In genomic region chr1:132436960-132437359, GRCm38 (mm10) we compare ENCODE assay signal across 23 mouse cellular contexts. TPM values are rescaled to one million over a fixed set of nuclear protein-coding genes. Genes with fewer than 3 reads are reported as not detected.
DNase-seq lines count a peak whose midpoint lies in the region; ATAC-seq and TF ChIP-seq lines count a peak whose summit lies in the region.
"Had no signal": no experiment of that assay in that cellular context is flagged by ENCODE, and none has a peak within 500 bp of the region (broad histone marks: within the 10 kb centered on the region; RNA-seq: fewer than 3 reads in every experiment).

No protein-coding gene starts in this region.

- peaks cover 13% of the 10 kb centered on the region for H3K4me1 ChIP-seq in heart, embryonic 16.5 days (ENCODE audit: control insufficient read depth, insufficient read depth, low read length)
- H3K4me1 ChIP-seq in MEL (ENCODE audit: control insufficient read depth in 1 of 2, insufficient read depth in 2 of 2, low read length in 2 of 2), result peaks cover 19 to 30% of the 10 kb centered on the region in 2 experiments
- peaks cover 25% of the 10 kb centered on the region for H3K4me1 ChIP-seq in bone marrow macrophage, adult 2 months (ENCODE audit: control insufficient read depth, insufficient read depth, low read length)
- H3K4me1 ChIP-seq: forebrain, embryonic 10.5 days; liver, embryonic 15.5 days had no signal

- no peaks in the 10 kb centered on the region for H3K79me2 ChIP-seq in MEL (ENCODE audit: control insufficient read depth, insufficient read depth, low read length, poor library complexity)

- no peaks in the 10 kb centered on the region for H3K27me3 ChIP-seq in heart, embryonic 16.5 days (ENCODE audit: control insufficient read depth, insufficient read depth, low read length)
- no peaks in the 10 kb centered on the region for H3K27me3 ChIP-seq in MEL (ENCODE audit: control insufficient read depth in 1 of 2, insufficient read depth in 2 of 2, low read length in 2 of 2)
- H3K27me3 ChIP-seq: liver, embryonic 15.5 days; midbrain, embryonic 15.5 days; neural tube, embryonic 12.5 days had no signal

- DNase-seq in heart, adult 8-10 months (ENCODE audit: low spot score), result no peak
- DNase-seq in layer of hippocampus, adult 2 months (ENCODE audit: low spot score in 2 of 2), result no peak
- DNase-seq in layer of hippocampus, postnatal 10 days (ENCODE audit: low spot score in 2 of 2), result no peak
- DNase-seq in MEL (ENCODE audit: low read depth, low spot score), result no peak
- no peak for DNase-seq in left cerebral cortex, adult 18-20 months (ENCODE audit: low spot score in 2 of 2)
- DNase-seq: adrenal gland, adult 8-10 months; cerebellum, adult 8-10 months; cerebellum, postnatal 36 days; embryo, embryonic 11 days; liver; lung, postnatal 14 days; right cerebral cortex, postnatal 14 days had no signal

- TF ChIP-seq RAD21 in MEL (IDR thresholded peaks at IDR 0.05; ENCODE audit: low read depth, low read length), result no peak

- H3K9me3 ChIP-seq in heart, embryonic 16.5 days (replicated peaks; ENCODE audit: control insufficient read depth, low read length), result peaks cover 4% of the 10 kb centered on the region; the same call in 1 of the 2 replicates
- no peaks in the 10 kb centered on the region for H3K9me3 ChIP-seq in MEL (replicated peaks; ENCODE audit: insufficient read depth, low read length)
- H3K9me3 ChIP-seq: liver, embryonic 15.5 days; midbrain, embryonic 15.5 days had no signal

- TF ChIP-seq POLR2A in MEL (IDR thresholded peaks at IDR 0.05; ENCODE audit: control insufficient read depth in 1 of 2, insufficient read depth in 1 of 2, low read depth in 1 of 2, low read length in 2 of 2, poor library complexity in 1 of 2), result no peak
- TF ChIP-seq POLR2A in bone marrow macrophage, adult 2 months (IDR thresholded peaks at IDR 0.05; ENCODE audit: borderline replicate concordance, low read depth, low read length), result no peak

- 0 out of 2 replicates have a peak, but pooled peaks have one; percentile 15 for TF ChIP-seq CTCF in layer of hippocampus, adult 2 months (conservative IDR thresholded peaks at IDR 0.05)
- no peak for TF ChIP-seq CTCF in MEL (IDR thresholded peaks at IDR 0.05 in 2 of 3, conservative IDR thresholded peaks at IDR 0.05 in 1 of 3; ENCODE audit: control insufficient read depth in 1 of 3, insufficient read depth in 1 of 3, low read depth in 2 of 3, low read length in 3 of 3, poor library complexity in 1 of 3, severe bottlenecking in 1 of 3)
- no peak for TF ChIP-seq CTCF in bone marrow macrophage, adult 2 months (IDR thresholded peaks at IDR 0.05; ENCODE audit: low read depth, low read length)

- 63% methylated on average over 1 of the region's 1 CpGs for WGBS in heart, embryonic 16.5 days

- no peak for TF ChIP-seq EP300 in MEL (IDR thresholded peaks at IDR 0.05; ENCODE audit: low read depth in 1 of 2, low read length in 2 of 2)

- no peak overlapping the region for H3K4me2 ChIP-seq in heart, embryonic 16.5 days (ENCODE audit: low read depth, low read length)
- H3K4me2 ChIP-seq: liver, embryonic 15.5 days; midbrain, embryonic 15.5 days; neural tube, embryonic 12.5 days had no signal

- no peak overlapping the region for H3K9ac ChIP-seq in heart, embryonic 16.5 days (ENCODE audit: low read length)
- H3K9ac ChIP-seq in MEL (ENCODE audit: control insufficient read depth, low read depth, low read length, poor library complexity, severe bottlenecking), result no peak overlapping the region
- H3K9ac ChIP-seq: liver, embryonic 15.5 days; midbrain, embryonic 15.5 days; neural tube, embryonic 12.5 days had no signal

- no peak overlapping the region for H3K4me3 ChIP-seq in heart, embryonic 16.5 days (ENCODE audit: low read length)
- no peak overlapping the region for H3K4me3 ChIP-seq in layer of hippocampus, adult 2 months
- no peak overlapping the region for H3K4me3 ChIP-seq in MEL (ENCODE audit: control insufficient read depth in 1 of 2, insufficient read depth in 1 of 2, low read depth in 2 of 2, low read length in 2 of 2)
- H3K4me3 ChIP-seq in bone marrow macrophage, adult 2 months (ENCODE audit: insufficient read depth, low read length), result peak overlapping the region; percentile 34; the same call in 1 of the 2 replicates
- H3K4me3 ChIP-seq: forebrain, embryonic 10.5 days; left cerebral cortex, adult 2 months; liver, embryonic 15.5 days; midbrain, embryonic 15.5 days; neural tube, embryonic 12.5 days had no signal

- peak overlapping the region; percentile 45 for H3K27ac ChIP-seq in heart, embryonic 16.5 days (ENCODE audit: low read length)
- H3K27ac ChIP-seq in layer of hippocampus, adult 2 months, result peak overlapping the region; percentile 73
- peak overlapping the region; percentile 26; the same call in 1 of the 2 replicates for H3K27ac ChIP-seq in MEL (ENCODE audit: control insufficient read depth, low read depth, low read length)
- peak overlapping the region; percentile 45 for H3K27ac ChIP-seq in bone marrow macrophage, adult 2 months (ENCODE audit: insufficient read depth, low read depth, low read length)
- H3K27ac ChIP-seq: forebrain, embryonic 10.5 days; hindbrain, postnatal 0 days; left cerebral cortex, adult 2 months; liver, embryonic 15.5 days; midbrain, embryonic 15.5 days; neural tube, embryonic 12.5 days had no signal

- H3K36me3 ChIP-seq in heart, embryonic 16.5 days (ENCODE audit: control insufficient read depth, insufficient read depth), result peaks cover 18% of the 10 kb centered on the region
- H3K36me3 ChIP-seq in MEL (ENCODE audit: control insufficient read depth in 1 of 2, insufficient read depth in 2 of 2, low read length in 2 of 2), result peaks cover 1 to 27% of the 10 kb centered on the region in 2 experiments; a peak in 2 of 4 replicates

- no peak for ATAC-seq in heart, embryonic 16.5 days (replicated peaks; ENCODE audit: extremely low read depth, insufficient read depth, low FRiP score)
- no peak for ATAC-seq in frontal cortex, adult (ENCODE audit: low TSS enrichment)
- ATAC-seq: forebrain, embryonic 16.5 days; hindbrain, postnatal 0 days; intestine, embryonic 16.5 days; midbrain, embryonic 15.5 days had no signal

TF ChIP-seq in MEL, 35 proteins besides CTCF, POLR2A, EP300 and RAD21:
- TF ChIP-seq HCFC1 (IDR thresholded peaks at IDR 0.05; ENCODE audit: low read depth, low read length) (no peak), TBP (IDR thresholded peaks at IDR 0.05; ENCODE audit: low read depth, low read length) (no peak), KAT2A (conservative IDR thresholded peaks at IDR 0.05; ENCODE audit: low read depth, low read length) (no peak), UBTF (IDR thresholded peaks at IDR 0.05; ENCODE audit: borderline replicate concordance, insufficient read depth, low read depth, low read length) (no peak), NRF1 (IDR thresholded peaks at IDR 0.05; ENCODE audit: insufficient read depth, low read depth, low read length, poor library complexity, severe bottlenecking) (no peak), SMC3 (IDR thresholded peaks at IDR 0.05; ENCODE audit: low read depth, low read length) (no peak), MAX (IDR thresholded peaks at IDR 0.05; ENCODE audit: low read length) (no peak), ZKSCAN1 (IDR thresholded peaks at IDR 0.05; ENCODE audit: low read depth, low read length) (no peak), ZNF384 (IDR thresholded peaks at IDR 0.05; ENCODE audit: low read depth, low read length) (no peak), ELF1 (IDR thresholded peaks at IDR 0.05; ENCODE audit: low read depth, low read length) (no peak), ETS1 (IDR thresholded peaks at IDR 0.05; ENCODE audit: low read depth, low read length) (no peak), GABPA (IDR thresholded peaks at IDR 0.05; ENCODE audit: low read depth, low read length) (no peak), TAL1 (IDR thresholded peaks at IDR 0.05; ENCODE audit: low read length) (no peak), CHD2 (IDR thresholded peaks at IDR 0.05; ENCODE audit: low read length) (no peak), ZC3H11A (IDR thresholded peaks at IDR 0.05; ENCODE audit: low read depth, low read length) (no peak)

RNA-seq across cellular contexts. Expression of gene Dstyk, which starts 19.6 kb away (rescaled TPM):
- 9.1 and 10.5 TPM in 2 replicates for polyA plus RNA-seq in heart, embryonic 16.5 days (2015; fragmentation: Nextera tagmentation; extraction: Ambion mirVana)
- 10 to 100 TPM; 15.3 to 16.7 (median 16.0) TPM for total RNA-seq in heart, adult 8-10 months (2022)
- 10 to 100 TPM; 49.0 to 50.2 TPM for total RNA-seq in layer of hippocampus, adult 2 months (2021)
- 10 to 100 TPM; 31.0 to 34.9 TPM for total RNA-seq in layer of hippocampus, postnatal 10 days (2021)
- 2.4 and 2.8 TPM in 2 replicates for total RNA-seq in MEL (2012; rRNA removed)
- 1 to 10 TPM in 1 of 2 experiments, not detected in 1; 4.5 TPM for polyA plus RNA-seq in MEL (2012; ENCODE audit: insufficient read depth in 1 of 2, insufficient read length in 2 of 2, low read depth in 1 of 2, low replicate concordance in 2 of 2, missing spikeins in 1 of 2)
- polyA plus RNA-seq in bone marrow macrophage, adult 2 months (2012; ENCODE audit: insufficient read depth, insufficient read length, missing spikeins), result 24.1 and 26.8 TPM in 2 replicates
- total RNA-seq in left cerebral cortex, adult 18-20 months (2021), result 10 to 100 TPM; 44.3 to 45.2 TPM

RNA-seq across cellular contexts. Expression of gene Rbbp5, which starts 40.2 kb away (rescaled TPM):
- 31.2 and 32.2 TPM in 2 replicates for polyA plus RNA-seq in heart, embryonic 16.5 days (2015; fragmentation: Nextera tagmentation; extraction: Ambion mirVana)
- total RNA-seq in heart, adult 8-10 months (2022), result 10 to 100 TPM; 15.8 to 29.0 (median 21.0) TPM
- 10 to 100 TPM; 64.0 to 71.1 TPM for total RNA-seq in layer of hippocampus, adult 2 months (2021)
- 10 to 100 TPM; 36.8 to 37.3 TPM for total RNA-seq in layer of hippocampus, postnatal 10 days (2021)
- 33.2 and 33.3 TPM in 2 replicates for total RNA-seq in MEL (2012; rRNA removed)
- polyA plus RNA-seq in MEL (2012; ENCODE audit: insufficient read depth in 1 of 2, insufficient read length in 2 of 2, low read depth in 1 of 2, low replicate concordance in 2 of 2, missing spikeins in 1 of 2), result 10 to 100 TPM in 1 of 2 experiments, not detected in 1; 43.5 TPM
- 45.1 and 46.2 TPM in 2 replicates for polyA plus RNA-seq in bone marrow macrophage, adult 2 months (2012; ENCODE audit: insufficient read depth, insufficient read length, missing spikeins)
- 10 to 100 TPM; 59.5 to 61.4 TPM for total RNA-seq in left cerebral cortex, adult 18-20 months (2021)

RNA-seq across cellular contexts. Expression of gene Tmcc2, which starts 45.9 kb away (rescaled TPM):
- polyA plus RNA-seq in heart, embryonic 16.5 days (2015; fragmentation: Nextera tagmentation; extraction: Ambion mirVana), result 10.6 and 11.1 TPM in 2 replicates
- total RNA-seq in heart, adult 8-10 months (2022), result 10 to 100 TPM; 27.5 to 31.3 (median 28.9) TPM
- 100 to 1,000 TPM; 242 to 256 TPM for total RNA-seq in layer of hippocampus, adult 2 months (2021)
- 100 to 1,000 TPM; 171 to 181 TPM for total RNA-seq in layer of hippocampus, postnatal 10 days (2021)
- total RNA-seq in MEL (2012; rRNA removed), result 4.6 and 7.2 TPM in 2 replicates
- polyA plus RNA-seq in MEL (2012; ENCODE audit: insufficient read depth in 1 of 2, insufficient read length in 2 of 2, low read depth in 1 of 2, low replicate concordance in 2 of 2, missing spikeins in 1 of 2), result 1 to 10 TPM in 1 of 2 experiments, not detected in 1; 4.1 TPM
- 9.3 and 11.2 TPM in 2 replicates for polyA plus RNA-seq in bone marrow macrophage, adult 2 months (2012; ENCODE audit: insufficient read depth, insufficient read length, missing spikeins)
- total RNA-seq in left cerebral cortex, adult 18-20 months (2021), result 100 to 1,000 TPM; 204 to 205 TPM

Comparison
In these comparisons a context has a peak if more than half of its experiments do, and no peak if none do; other contexts are left out.
1. RNA of gene Tmcc2, which starts 45.9 kb away (total RNA-seq): 242 to 256 TPM in layer of hippocampus, adult 2 months, 204 to 205 TPM in left cerebral cortex, adult 18-20 months and 171 to 181 TPM in layer of hippocampus, postnatal 10 days; 27.5 to 31.3 TPM in heart, adult 8-10 months and 4.6 to 7.2 TPM in MEL; every median in the first group is over 4 times any median in the second.
2. Peak in every context shown above with its lines, with median percentiles within 50 percentile points of each other: H3K27ac ChIP-seq.